Mouse (Mus musculus) embryonic fibroblast, embryonic 13.5 days (primary cell): ENCODE results near the gene Kars.

Experiments
- CTCF ChIP-seq: IDR thresholded peaks from 2 replicates; pipeline ENCODE4 v1.5.1; 2011; ENCODE audit warnings: mild to moderate bottlenecking, control low read depth, low read length, moderate library complexity, borderline replicate concordance; ENCODE audit not compliant: insufficient read depth
- POLR2A ChIP-seq: IDR thresholded peaks from 2 replicates; pipeline ENCODE4 v1.6.1; 2011; ENCODE audit warnings: low read depth, mild to moderate bottlenecking, control low read depth, low read length, moderate library complexity

DNA sequence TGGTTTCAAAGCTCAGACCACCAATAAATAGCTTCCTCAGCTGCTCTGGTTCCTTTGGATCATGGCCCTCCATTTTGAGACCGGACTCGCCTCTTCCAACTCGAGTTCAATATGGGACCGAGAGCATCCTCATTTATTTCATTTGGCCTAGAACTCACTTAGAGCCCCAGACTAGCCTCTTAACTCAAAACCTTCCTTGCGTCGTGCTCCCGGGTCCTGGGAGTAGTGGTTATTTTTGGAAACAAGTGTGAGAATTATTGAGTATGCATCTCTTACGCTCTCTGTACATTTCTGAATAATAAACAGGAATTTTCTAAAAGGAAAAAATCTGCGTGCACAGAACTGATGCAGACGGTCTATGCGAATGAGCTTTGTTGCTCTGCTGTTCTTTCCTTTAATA is 3.8 kb upstream of the Kars start, which contains the start of gene Gm6793:
- TF ChIP-seq CTCF (no peak), POLR2A (no peak)
